Mouse (Mus musculus) retina, adult 2 months (tissue): ENCODE measurements around the gene Fasn.
"Not testable (repeated sequence)": the region's sequence is repeated elsewhere in the genome, so short reads cannot be mapped to it uniquely, and the experiment has no call there.

Experiments
- DNase-seq: peaks from one replicate; pipeline ENCODE4 v3.0.0-alpha.2; 2012; ENCODE audit warnings: low read depth, low spot score

Fasn gene

GRCm38 (mm10) chr11:120823956-120824786 is at the start of gene Fasn:
Gene Fasn, minus strand, starts transcription at chr11:120824547.
- DNase-seq: peak; percentile 90

- DNase-seq: no peak
These were observed 48.9 kb upstream of the Fasn start for GRCm38 (mm10) chr11:120873206-120873605.

GRCm38 (mm10) chr11:120871521-120871920 is 47.2 kb upstream of the Fasn start:
- DNase-seq: no peak

- no peak for DNase-seq
These were observed 41.5 kb upstream of the Fasn start for GRCm38 (mm10) chr11:120865816-120866215.

GRCm38 (mm10) chr11:120862819-120863218 is 38.5 kb upstream of the Fasn start:
- DNase-seq: no peak

GRCm38 (mm10) chr11:120855938-120856337 is 31.6 kb upstream of the Fasn start:
- DNase-seq: not testable (repeated sequence)

GRCm38 (mm10) chr11:120853788-120854187 is 29.4 kb upstream of the Fasn start:
- no peak for DNase-seq

GRCm38 (mm10) chr11:120853158-120853557 is 28.8 kb upstream of the Fasn start:
- no peak for DNase-seq

- DNase-seq: no peak
These were observed 28.0 kb upstream of the Fasn start for GRCm38 (mm10) chr11:120852083-120852935.

- DNase-seq: no peak
These were observed 27.2 kb upstream of the Fasn start for GRCm38 (mm10) chr11:120851582-120851981.

- DNase-seq: no peak
These were observed 26.8 kb upstream of the Fasn start for GRCm38 (mm10) chr11:120851132-120851531.

GRCm38 (mm10) chr11:120850331-120851030 is 26.1 kb upstream of the Fasn start:
- no peak for DNase-seq

GRCm38 (mm10) chr11:120846725-120847475 is 22.6 kb upstream of the Fasn start:
- DNase-seq: no peak

- no peak for DNase-seq
These were observed 20.0 kb upstream of the Fasn start for GRCm38 (mm10) chr11:120844329-120844728.

- no peak for DNase-seq
These were observed 9.4 kb upstream of the Fasn start for GRCm38 (mm10) chr11:120833555-120834280.

GRCm38 (mm10) chr11:120832962-120833361 is 8.6 kb upstream of the Fasn start:
- not testable (repeated sequence) for DNase-seq

- no peak for DNase-seq
These were observed 7.5 kb upstream of the Fasn start for GRCm38 (mm10) chr11:120831659-120832440.

GRCm38 (mm10) chr11:120830686-120831085 is 6.3 kb upstream of the Fasn start:
- DNase-seq: no peak

GRCm38 (mm10) chr11:120829757-120830532 is 5.6 kb upstream of the Fasn start:
- DNase-seq: no peak
